In genomic region chr7:109493319-109494316, GRCm38 (mm10) we compare ENCODE assay signal across 9 mouse cellular contexts. TPM values are rescaled to one million over a fixed set of nuclear protein-coding genes. Genes with fewer than 3 reads are reported as not detected.
DNase-seq lines count a peak whose midpoint lies in the region; ATAC-seq lines count a peak whose summit lies in the region.
"Had no signal": no experiment of that assay in that cellular context is flagged by ENCODE, and none has a peak within 500 bp of the region (broad histone marks: within the 10 kb centered on the region; RNA-seq: fewer than 3 reads in every experiment).

No protein-coding gene starts in this region.

- DNase-seq in intestine, embryonic 14.5 days (ENCODE audit: low spot score): peak; percentile 56
- peak; percentile 83 for DNase-seq in cerebellum, adult 9-10 months
- DNase-seq in frontal cortex, postnatal 14 days (ENCODE audit: low spot score in 2 of 2): peak; percentile 23 to 27
- peak; percentile 30 to 32 for DNase-seq in layer of hippocampus, postnatal 36 days
- DNase-seq in ovary, postnatal 36 days (ENCODE audit: low spot score): no peak

- H3K4me3 ChIP-seq in intestine, embryonic 14.5 days (ENCODE audit: low read depth, low read length): no peak overlapping the region
- H3K4me3 ChIP-seq in intestine, embryonic 16.5 days (ENCODE audit: low read length): no peak overlapping the region
- peak overlapping the region; percentile 36 for H3K4me3 ChIP-seq in neural tube, embryonic 13.5 days
- H3K4me3 ChIP-seq: erythroblast, embryonic 14.5 days had no signal

- peaks cover 12% of the 10 kb centered on the region; the same call in 1 of the 2 replicates for H3K27me3 ChIP-seq in intestine, embryonic 14.5 days (replicated peaks; ENCODE audit: control insufficient read depth, insufficient read depth, low read length)
- H3K27me3 ChIP-seq in intestine, embryonic 16.5 days (replicated peaks; ENCODE audit: control insufficient read depth, insufficient read depth, low read length): no peaks in the 10 kb centered on the region; the same call in 1 of the 2 replicates
- H3K27me3 ChIP-seq in neural tube, embryonic 13.5 days: peaks cover 13% of the 10 kb centered on the region; the same call in 1 of the 2 replicates

- peak overlapping the region; percentile 33 for H3K4me2 ChIP-seq in intestine, embryonic 14.5 days (ENCODE audit: low read length)
- no peak overlapping the region for H3K4me2 ChIP-seq in intestine, embryonic 16.5 days (ENCODE audit: low read depth, low read length)
- peak overlapping the region; percentile 58 for H3K4me2 ChIP-seq in neural tube, embryonic 13.5 days

- ATAC-seq in intestine, embryonic 14.5 days (replicated peaks; ENCODE audit: low FRiP score, low TSS enrichment, low read depth): 0 out of 2 replicates have a peak, but pooled peaks have one; percentile 40
- no peak for ATAC-seq in intestine, embryonic 16.5 days
- peak; percentile 75 for ATAC-seq in neural tube, embryonic 13.5 days (ENCODE audit: low read depth)
- no peak for ATAC-seq in erythroid progenitor cell, adult 5-6 weeks (replicated peaks; ENCODE audit: low FRiP score, poor library complexity, severe bottlenecking)

- no peaks in the 10 kb centered on the region; the same call in 1 of the 2 replicates for H3K4me1 ChIP-seq in intestine, embryonic 14.5 days (replicated peaks; ENCODE audit: control insufficient read depth, insufficient read depth, low read length)
- H3K4me1 ChIP-seq in intestine, embryonic 16.5 days (ENCODE audit: control insufficient read depth, insufficient read depth, low read length): peaks cover 5% of the 10 kb centered on the region; the same call in 1 of the 2 replicates
- peaks cover 15% of the 10 kb centered on the region for H3K4me1 ChIP-seq in neural tube, embryonic 13.5 days (replicated peaks)

- H3K27ac ChIP-seq in intestine, embryonic 14.5 days (ENCODE audit: low read depth): no peak overlapping the region
- H3K27ac ChIP-seq in intestine, embryonic 16.5 days (ENCODE audit: low read length): no peak overlapping the region
- H3K27ac ChIP-seq in neural tube, embryonic 13.5 days (replicated peaks): no peak overlapping the region

- 16% methylated on average over 21 of the region's 21 CpGs for WGBS in intestine, embryonic 14.5 days
- 19% methylated on average over 21 of the region's 21 CpGs for WGBS in intestine, embryonic 16.5 days
- 11% methylated on average over 21 of the region's 21 CpGs for WGBS in neural tube, embryonic 13.5 days

- H3K36me3 ChIP-seq in intestine, embryonic 14.5 days (ENCODE audit: control insufficient read depth, insufficient read depth, low read length): no peaks in the 10 kb centered on the region
- no peaks in the 10 kb centered on the region for H3K36me3 ChIP-seq in intestine, embryonic 16.5 days (ENCODE audit: control insufficient read depth, insufficient read depth, low read length)
- H3K36me3 ChIP-seq in neural tube, embryonic 13.5 days: no peaks in the 10 kb centered on the region

- H3K9me3 ChIP-seq in intestine, embryonic 14.5 days (ENCODE audit: control insufficient read depth, low read length): no peaks in the 10 kb centered on the region
- no peaks in the 10 kb centered on the region for H3K9me3 ChIP-seq in intestine, embryonic 16.5 days (ENCODE audit: control insufficient read depth, low read length)
- H3K9me3 ChIP-seq in neural tube, embryonic 13.5 days: no peaks in the 10 kb centered on the region

- H3K9ac ChIP-seq in intestine, embryonic 14.5 days (ENCODE audit: low read length): no peak overlapping the region
- H3K9ac ChIP-seq in intestine, embryonic 16.5 days (ENCODE audit: low read depth, low read length): no peak overlapping the region
- peak overlapping the region; percentile 62 for H3K9ac ChIP-seq in neural tube, embryonic 13.5 days

RNA-seq across cellular contexts. Expression of gene Trim66, which starts 14.3 kb away (rescaled TPM):
- 0.15 TPM in 1 of 2 replicates, not detected in the other for polyA plus RNA-seq in intestine, embryonic 14.5 days (2014; fragmentation: Nextera tagmentation; extraction: Ambion mirVana)
- 0.01 TPM in 1 of 2 replicates, not detected in the other for polyA plus RNA-seq in intestine, embryonic 16.5 days (2015; fragmentation: Nextera tagmentation; extraction: Ambion mirVana)
- total RNA-seq in layer of hippocampus, postnatal 36 days (2021): 1 to 10 TPM; 4.9 to 5.2 TPM
- 0.11 and 0.26 TPM in 2 replicates for polyA plus RNA-seq in neural tube, embryonic 13.5 days (2015; fragmentation: Nextera tagmentation; extraction: Ambion mirVana)
- not detected in 2 replicates for total RNA-seq in erythroid progenitor cell, adult 5-6 weeks (2015; ENCODE audit: low replicate concordance)
- total RNA-seq in erythroid progenitor cell, adult 5-6 weeks (2017; ENCODE audit: low replicate concordance): not detected in 2 replicates
- polyA plus RNA-seq: erythroblast, embryonic 14.5 days had no signal

RNA-seq across cellular contexts. Expression of gene Rpl27a, which starts 25.3 kb away (rescaled TPM):
- polyA plus RNA-seq in intestine, embryonic 14.5 days (2014; fragmentation: Nextera tagmentation; extraction: Ambion mirVana): 164 and 177 TPM in 2 replicates
- polyA plus RNA-seq in intestine, embryonic 16.5 days (2015; fragmentation: Nextera tagmentation; extraction: Ambion mirVana): 115 and 131 TPM in 2 replicates
- 100 to 1,000 TPM; 149 to 161 TPM for total RNA-seq in layer of hippocampus, postnatal 36 days (2021)
- 80.7 and 91.7 TPM in 2 replicates for polyA plus RNA-seq in neural tube, embryonic 13.5 days (2015; fragmentation: Nextera tagmentation; extraction: Ambion mirVana)
- 221 and 228 TPM in 2 replicates for total RNA-seq in erythroid progenitor cell, adult 5-6 weeks (2015; ENCODE audit: low replicate concordance)
- total RNA-seq in erythroid progenitor cell, adult 5-6 weeks (2017; ENCODE audit: low replicate concordance): 113 and 169 TPM in 2 replicates

RNA-seq across cellular contexts. Expression of gene Stk33, which starts 54.7 kb away (rescaled TPM):
- polyA plus RNA-seq in intestine, embryonic 14.5 days (2014; fragmentation: Nextera tagmentation; extraction: Ambion mirVana): 0.55 and 0.87 TPM in 2 replicates
- polyA plus RNA-seq in intestine, embryonic 16.5 days (2015; fragmentation: Nextera tagmentation; extraction: Ambion mirVana): 0.28 and 0.51 TPM in 2 replicates
- total RNA-seq in layer of hippocampus, postnatal 36 days (2021): under 1 TPM; 0.75 to 0.76 TPM
- 4.2 and 5.4 TPM in 2 replicates for polyA plus RNA-seq in neural tube, embryonic 13.5 days (2015; fragmentation: Nextera tagmentation; extraction: Ambion mirVana)
- not detected in 2 replicates for total RNA-seq in erythroid progenitor cell, adult 5-6 weeks (2015; ENCODE audit: low replicate concordance)
- total RNA-seq in erythroid progenitor cell, adult 5-6 weeks (2017; ENCODE audit: low replicate concordance): not detected in 2 replicates
- polyA plus RNA-seq: erythroblast, embryonic 14.5 days had no signal

Comparison
In these comparisons a context has a peak if more than half of its experiments do, and no peak if none do; other contexts are left out.
1. ATAC-seq: peak in intestine, embryonic 14.5 days (single experiment) and neural tube, embryonic 13.5 days (single experiment); none in intestine, embryonic 16.5 days (single experiment) and erythroid progenitor cell, adult 5-6 weeks (single experiment).